Mouse (Mus musculus) MEL (cell line): ENCODE measurements at regions not wholly inside any gene's neighbourhood (a gene's known extent, or its start where the extent isn't known, plus 50 kb on each side); places are given as distances from the start of the nearest gene placed in this dataset.

Experiments used
- DNase-seq: peaks from one replicate; pipeline ENCODE4 v3.0.0; 2011; ENCODE audit warnings: low read depth, low spot score
- H3K27ac ChIP-seq: 2 replicates; pipeline ENCODE4 v1.5.1; 2012; ENCODE audit warnings: low read depth, mild to moderate bottlenecking, control low read depth, low read length, moderate library complexity; ENCODE audit not compliant: control insufficient read depth
- H3K27me3 ChIP-seq, 2 experiments: fragments of 150-350 bp in 1 of 2; sonication (generic) in 1 of 2; 2 replicates each; pipeline ENCODE4 v1.6.1; 2012; ENCODE audit warnings: low read length in 2 of 2, mild to moderate bottlenecking in 2 of 2, improper control_type of control experiment in 1 of 2, moderate library complexity in 1 of 2; ENCODE audit not compliant: insufficient read depth in 2 of 2, control insufficient read depth in 1 of 2
- H3K36me3 ChIP-seq, 2 experiments: 2 replicates each; pipeline ENCODE4 v1.6.1; 2012 to 2014; ENCODE audit warnings: low read length in 2 of 2, improper control_type of control experiment in 1 of 2, inconsistent platforms in 1 of 2, mild to moderate bottlenecking in 1 of 2; ENCODE audit not compliant: insufficient read depth in 2 of 2, control insufficient read depth in 1 of 2
- H3K4me1 ChIP-seq, 2 experiments: fragments of 150-350 bp in 1 of 2; sonication (generic) in 1 of 2; 2 replicates each; pipeline ENCODE4 v1.6.1; 2012; ENCODE audit warnings: low read length in 2 of 2, improper control_type of control experiment in 1 of 2, mild to moderate bottlenecking in 1 of 2; ENCODE audit not compliant: insufficient read depth in 2 of 2, control insufficient read depth in 1 of 2
- H3K4me3 ChIP-seq, 2 experiments: fragments of 150-350 bp in 1 of 2; sonication (generic) in 1 of 2; 2 replicates each; pipeline ENCODE4 v1.5.1; 2012; ENCODE audit warnings: low read depth in 2 of 2, low read length in 2 of 2, mild to moderate bottlenecking in 2 of 2, moderate library complexity in 2 of 2, control low read depth in 1 of 2, improper control_type of control experiment in 1 of 2; ENCODE audit not compliant: control insufficient read depth in 1 of 2, insufficient read depth in 1 of 2
- H3K79me2 ChIP-seq: 2 replicates; pipeline ENCODE4 v1.6.1; 2012; ENCODE audit warnings: mild to moderate bottlenecking, low read length, moderate library complexity; ENCODE audit not compliant: control insufficient read depth, poor library complexity, insufficient read depth
- H3K9ac ChIP-seq: 2 replicates; pipeline ENCODE4 v1.6.1; 2012; ENCODE audit warnings: low read depth, mild to moderate bottlenecking, control low read depth, low read length, moderate library complexity; ENCODE audit not compliant: control insufficient read depth, poor library complexity, severe bottlenecking
- H3K9me3 ChIP-seq: fragments of 150-350 bp; sonication (generic); replicated peaks from 2 replicates; pipeline ENCODE4 v1.6.1; 2012; ENCODE audit warnings: mild to moderate bottlenecking, low read length, improper control_type of control experiment, moderate library complexity; ENCODE audit not compliant: insufficient read depth
- CHD1 ChIP-seq: IDR thresholded peaks from 2 replicates; pipeline ENCODE4 v1.6.1; 2012; ENCODE audit warnings: low read depth, mild to moderate bottlenecking, inconsistent platforms, low read length, improper control_type of control experiment
- CTCF ChIP-seq, 3 experiments: IDR thresholded peaks in 2 of 3; conservative IDR thresholded peaks in 1 of 3; 2 replicates each; pipeline ENCODE4 v1.5.1; 2011 to 2012; ENCODE audit warnings: low read length in 3 of 3, low read depth in 2 of 3, mild to moderate bottlenecking in 2 of 3, improper control_type of control experiment in 1 of 3, inconsistent platforms in 1 of 3, mixed read lengths in 1 of 3, moderate library complexity in 1 of 3; ENCODE audit not compliant: control insufficient read depth in 1 of 3, insufficient read depth in 1 of 3, poor library complexity in 1 of 3, severe bottlenecking in 1 of 3
- E2F4 ChIP-seq: IDR thresholded peaks from 2 replicates; pipeline ENCODE4 v1.6.1; 2011; ENCODE audit warnings: low read depth, low read length, improper control_type of control experiment, borderline replicate concordance
- ELF1 ChIP-seq: IDR thresholded peaks from 2 replicates; pipeline ENCODE4 v1.6.1; 2014; ENCODE audit warnings: low read depth, mild to moderate bottlenecking, inconsistent platforms, low read length, improper control_type of control experiment, moderate library complexity
- EP300 ChIP-seq, 2 experiments: IDR thresholded peaks; 2 replicates each; pipeline ENCODE4 v1.6.1; 2011; ENCODE audit warnings: improper control_type of control experiment in 2 of 2, low read length in 2 of 2, low read depth in 1 of 2, mild to moderate bottlenecking in 1 of 2
- GATA1 ChIP-seq: IDR thresholded peaks from 2 replicates; pipeline ENCODE4 v1.6.1; 2011; ENCODE audit warnings: low read depth, low read length, improper control_type of control experiment
- MAX ChIP-seq: IDR thresholded peaks from 2 replicates; pipeline ENCODE4 v1.6.1; 2011; ENCODE audit warnings: low read length, improper control_type of control experiment
- MYB ChIP-seq: IDR thresholded peaks from 2 replicates; pipeline ENCODE4 v1.6.1; 2011; ENCODE audit warnings: mild to moderate bottlenecking, low read depth, low read length, improper control_type of control experiment
- MYC ChIP-seq: IDR thresholded peaks from 2 replicates; pipeline ENCODE4 v1.6.1; 2011; ENCODE audit warnings: low read depth, mild to moderate bottlenecking, low read length, improper control_type of control experiment, moderate library complexity
- NELFE ChIP-seq: IDR thresholded peaks from 2 replicates; pipeline ENCODE4 v1.6.1; 2011; ENCODE audit warnings: low read depth, low read length, improper control_type of control experiment
- NRF1 ChIP-seq: IDR thresholded peaks from 2 replicates; pipeline ENCODE4 v1.6.1; 2014; ENCODE audit warnings: low read depth, mild to moderate bottlenecking, inconsistent platforms, low read length, improper control_type of control experiment, moderate library complexity; ENCODE audit not compliant: poor library complexity, insufficient read depth, severe bottlenecking
- POLR2AphosphoS5 ChIP-seq: IDR thresholded peaks from 2 replicates; pipeline ENCODE4 v1.6.1; 2012; ENCODE audit warnings: low read depth, borderline replicate concordance, mild to moderate bottlenecking, inconsistent platforms, low read length, moderate library complexity, mixed read lengths
- RAD21 ChIP-seq: IDR thresholded peaks from 2 replicates; pipeline ENCODE4 v1.6.1; 2011; ENCODE audit warnings: mild to moderate bottlenecking, low read depth, low read length, improper control_type of control experiment
- RCOR1 ChIP-seq: IDR thresholded peaks from 2 replicates; pipeline ENCODE4 v1.6.1; 2012; ENCODE audit warnings: low read depth, mild to moderate bottlenecking, inconsistent platforms, low read length, improper control_type of control experiment
- SIN3A ChIP-seq: IDR thresholded peaks from 2 replicates; pipeline ENCODE4 v1.6.1; 2012; ENCODE audit warnings: low read length, improper control_type of control experiment, inconsistent platforms
- TBP ChIP-seq: IDR thresholded peaks from 2 replicates; pipeline ENCODE4 v1.8.0; 2011; ENCODE audit warnings: low read depth, low read length, improper control_type of control experiment
- TCF12 ChIP-seq: IDR thresholded peaks from 2 replicates; pipeline ENCODE4 v1.6.1; 2014; ENCODE audit warnings: low read depth, mild to moderate bottlenecking, inconsistent platforms, low read length, improper control_type of control experiment, moderate library complexity
- UBTF ChIP-seq: IDR thresholded peaks from 2 replicates; pipeline ENCODE4 v1.6.1; 2012; ENCODE audit warnings: low read depth, mild to moderate bottlenecking, inconsistent platforms, low read length, improper control_type of control experiment, moderate library complexity, borderline replicate concordance; ENCODE audit not compliant: insufficient read depth
- ZC3H11A ChIP-seq: IDR thresholded peaks from 2 replicates; pipeline ENCODE4 v1.6.1; 2012; ENCODE audit warnings: low read depth, mild to moderate bottlenecking, inconsistent platforms, low read length, improper control_type of control experiment

- TF ChIP-seq CTCF (IDR thresholded peaks at IDR 0.05 in 2 of 3, conservative IDR thresholded peaks at IDR 0.05 in 1 of 3; ENCODE audit: control insufficient read depth in 1 of 3, insufficient read depth in 1 of 3, low read depth in 2 of 3, low read length in 3 of 3, poor library complexity in 1 of 3, severe bottlenecking in 1 of 3), result peak in 2 of 3 experiments; percentile 16 to 56; a peak in 3 of 6 replicates
- TF ChIP-seq NRF1, result no peak
- TF ChIP-seq POLR2AphosphoS5, result no peak
- TF ChIP-seq, all 39 proteins: peak for 16
Measured at GRCm38 (mm10) chrX:131410567-131410966, 1661.0 kb downstream of the Diaph2 start (continued).

GRCm38 (mm10) chrX:131422178-131422577 is 1672.6 kb downstream of the Diaph2 start:
- Histone ChIP-seq H3K9me3 (no peaks in the 10 kb centered on the region), H3K9ac (no peak overlapping the region), H3K4me1 (peaks cover 3 to 14% of the 10 kb centered on the region in 2 experiments; a peak in 2 of 4 replicates), H3K27ac (no peak overlapping the region), H3K27me3 (no peaks in the 10 kb centered on the region), H3K79me2 (no peaks in the 10 kb centered on the region), H3K4me3 (no peak overlapping the region), H3K36me3 (peaks cover 0 to 8% of the 10 kb centered on the region in 2 experiments; a peak in 2 of 4 replicates)
- no peak for DNase-seq
- no peak for TF ChIP-seq ELF1
- TF ChIP-seq CHD1, result no peak
- no peak for TF ChIP-seq E2F4
- no peak for TF ChIP-seq TBP
- no peak for TF ChIP-seq CTCF (IDR thresholded peaks at IDR 0.05 in 2 of 3, conservative IDR thresholded peaks at IDR 0.05 in 1 of 3; ENCODE audit: control insufficient read depth in 1 of 3, insufficient read depth in 1 of 3, low read depth in 2 of 3, low read length in 3 of 3, poor library complexity in 1 of 3, severe bottlenecking in 1 of 3)
- no peak for TF ChIP-seq SIN3A
- TF ChIP-seq UBTF, result no peak
- no peak for TF ChIP-seq NELFE
- no peak for TF ChIP-seq MAX
- peak in 1 of 2 experiments; percentile 84; a peak in 2 of 4 replicates for TF ChIP-seq EP300 (IDR thresholded peaks at IDR 0.05; ENCODE audit: low read depth in 1 of 2, low read length in 2 of 2)
- peak; percentile 86 for TF ChIP-seq MYB

GRCm38 (mm10) chrX:131422811-131423210 is 1673.3 kb downstream of the Diaph2 start:
- Histone ChIP-seq H3K4me3 (no peak overlapping the region), H3K4me1 (peaks cover 3 to 14% of the 10 kb centered on the region in 2 experiments; a peak in 2 of 4 replicates), H3K9me3 (no peaks in the 10 kb centered on the region), H3K9ac (no peak overlapping the region), H3K27ac (no peak overlapping the region), H3K36me3 (peaks cover 0 to 8% of the 10 kb centered on the region in 2 experiments; a peak in 2 of 4 replicates), H3K27me3 (no peaks in the 10 kb centered on the region), H3K79me2 (no peaks in the 10 kb centered on the region)
- TF ChIP-seq ZC3H11A, result no peak
- TF ChIP-seq NELFE, result no peak
- peak; percentile 18; the same call in 1 of the 2 replicates for TF ChIP-seq TCF12
- TF ChIP-seq GATA1, result peak; percentile 66
- no peak for TF ChIP-seq MYC
- TF ChIP-seq RAD21, result no peak
- peak; percentile 86; the same call in 1 of the 2 replicates for TF ChIP-seq RCOR1
- peak; percentile 49 to 74; a peak in 3 of 4 replicates for TF ChIP-seq EP300 (IDR thresholded peaks at IDR 0.05; ENCODE audit: low read depth in 1 of 2, low read length in 2 of 2)
- no peak for DNase-seq
